Mouse (Mus musculus) midbrain, embryonic 12.5 days (tissue): ENCODE measurements around the gene Fhdc1. TPM values are rescaled to one million over a fixed set of nuclear protein-coding genes. Genes with fewer than 3 reads are reported as not detected.

ENCODE experiments used
- ATAC-seq: fragments of 200-750 bp; cut with Nextera tagmentation; 2 replicates; pipeline ENCODE4 v1.8.0; 2017; ENCODE audit warnings: low read depth, moderate TSS enrichment, moderate library complexity; ENCODE audit not compliant: low FRiP score
- H3K27ac ChIP-seq: fragments of 300-500 bp; sonication (generic); replicated peaks from 2 replicates; pipeline ENCODE4 v1.5.1; 2016; ENCODE audit warnings: mild to moderate bottlenecking
- H3K27me3 ChIP-seq: fragments of 300-500 bp; sonication (generic); 2 replicates; pipeline ENCODE4 v1.6.1; 2016; ENCODE audit warnings: mild to moderate bottlenecking
- H3K36me3 ChIP-seq: fragments of 300-500 bp; sonication (generic); 2 replicates; pipeline ENCODE4 v1.6.1; 2016
- H3K4me1 ChIP-seq: fragments of 300-500 bp; sonication (generic); 2 replicates; pipeline ENCODE4 v1.6.1; 2016
- H3K4me2 ChIP-seq: fragments of 300-500 bp; sonication (generic); replicated peaks from 2 replicates; pipeline ENCODE4 v1.6.1; 2016; ENCODE audit warnings: mild to moderate bottlenecking, moderate library complexity
- H3K4me3 ChIP-seq: fragments of 300-500 bp; sonication (generic); 2 replicates; pipeline ENCODE4 v1.5.1; 2016; ENCODE audit warnings: mild to moderate bottlenecking
- H3K9ac ChIP-seq: fragments of 300-500 bp; sonication (generic); replicated peaks from 2 replicates; pipeline ENCODE4 v1.6.1; 2016; ENCODE audit warnings: mild to moderate bottlenecking, moderate library complexity
- H3K9me3 ChIP-seq: fragments of 300-500 bp; sonication (generic); 2 replicates; pipeline ENCODE4 v1.6.1; 2016; ENCODE audit warnings: mild to moderate bottlenecking
- WGBS: fragments of 180-500 bp; shearing (Covaris S2); methylation state at CpG from one replicate; pipeline ENCODE4 v1.1.7; 2016; 5-methylcytosine and 5-hydroxymethylcytosine counted together
- polyA plus RNA-seq: library from polyadenylated mRNA; unstranded; fragments of >200 nt; fragmentation: Nextera tagmentation; extraction: Ambion mirVana; gene quantifications from 2 replicates; pipeline ENCODE4 v1.2.1, GENCODE M21; 2016

The Fhdc1 gene
- polyA plus RNA-seq, 1 experiment from 2014 or later, result 4.9 TPM

- Histone ChIP-seq H3K27me3 (peaks cover 26% of the 10 kb centered on the region), H3K27ac (no peak overlapping the region), H3K9me3 (no peaks in the 10 kb centered on the region), H3K9ac (no peak overlapping the region), H3K36me3 (no peaks in the 10 kb centered on the region), H3K4me2 (no peak overlapping the region), H3K4me1 (peaks cover 7% of the 10 kb centered on the region), H3K4me3 (no peak overlapping the region)
- no peak for ATAC-seq
- 69% methylated on average over 3 of the region's 3 CpGs for WGBS
These were observed 7.7 kb downstream of the Fhdc1 start for GRCm38 (mm10) chr3:84472527-84472926.

- Histone ChIP-seq H3K27ac (no peak overlapping the region), H3K36me3 (no peaks in the 10 kb centered on the region), H3K9ac (no peak overlapping the region), H3K4me1 (peaks cover 7% of the 10 kb centered on the region), H3K4me3 (no peak overlapping the region), H3K9me3 (no peaks in the 10 kb centered on the region), H3K4me2 (no peak overlapping the region), H3K27me3 (peaks cover 12% of the 10 kb centered on the region)
- 92% methylated on average over 4 of the region's 4 CpGs for WGBS
- no peak for ATAC-seq
These were observed 9.1 kb downstream of the Fhdc1 start for GRCm38 (mm10) chr3:84471146-84471545.

DNA sequence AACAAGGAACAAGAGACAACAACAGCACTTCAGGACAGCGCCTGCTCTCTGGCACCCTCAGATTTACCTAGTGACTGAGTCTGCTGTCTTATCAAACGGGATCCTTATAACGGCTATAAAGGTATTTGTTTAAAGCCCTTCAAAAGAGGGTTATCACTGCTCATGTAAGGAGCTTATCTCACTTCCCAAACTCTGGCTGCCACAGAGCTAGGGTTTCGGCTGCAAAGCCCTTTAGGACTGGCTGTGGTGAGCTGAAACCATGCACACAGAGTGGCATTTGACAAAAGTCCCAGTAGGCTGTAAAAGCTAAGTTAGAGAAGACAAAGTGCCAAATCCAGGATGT lies 12.1 kb downstream of the Fhdc1 start:
- H3K4me2 ChIP-seq, result no peak overlapping the region
- no peak overlapping the region for H3K27ac ChIP-seq
- no peaks in the 10 kb centered on the region for H3K9me3 ChIP-seq
- H3K36me3 ChIP-seq, result no peaks in the 10 kb centered on the region
- H3K4me1 ChIP-seq, result peaks cover 7% of the 10 kb centered on the region
- no peak overlapping the region for H3K4me3 ChIP-seq
- no peak overlapping the region for H3K9ac ChIP-seq
- 13% methylated on average over 4 of the region's 4 CpGs for WGBS
- no peaks in the 10 kb centered on the region for H3K27me3 ChIP-seq
- ATAC-seq, result no peak

- H3K27ac ChIP-seq, result no peak overlapping the region
- 0 out of 2 replicates have a peak, but pooled peaks have one; percentile 58 for ATAC-seq
- H3K9me3 ChIP-seq, result no peaks in the 10 kb centered on the region
- H3K4me3 ChIP-seq, result no peak overlapping the region
- H3K4me1 ChIP-seq, result peaks cover 1% of the 10 kb centered on the region
- no peaks in the 10 kb centered on the region for H3K36me3 ChIP-seq
- no peaks in the 10 kb centered on the region for H3K27me3 ChIP-seq
- WGBS, result 62% methylated on average over 10 of the region's 10 CpGs
- H3K9ac ChIP-seq, result no peak overlapping the region
- H3K4me2 ChIP-seq, result no peak overlapping the region
These were observed 12.7 kb downstream of the Fhdc1 start for GRCm38 (mm10) chr3:84467419-84468110.

DNA sequence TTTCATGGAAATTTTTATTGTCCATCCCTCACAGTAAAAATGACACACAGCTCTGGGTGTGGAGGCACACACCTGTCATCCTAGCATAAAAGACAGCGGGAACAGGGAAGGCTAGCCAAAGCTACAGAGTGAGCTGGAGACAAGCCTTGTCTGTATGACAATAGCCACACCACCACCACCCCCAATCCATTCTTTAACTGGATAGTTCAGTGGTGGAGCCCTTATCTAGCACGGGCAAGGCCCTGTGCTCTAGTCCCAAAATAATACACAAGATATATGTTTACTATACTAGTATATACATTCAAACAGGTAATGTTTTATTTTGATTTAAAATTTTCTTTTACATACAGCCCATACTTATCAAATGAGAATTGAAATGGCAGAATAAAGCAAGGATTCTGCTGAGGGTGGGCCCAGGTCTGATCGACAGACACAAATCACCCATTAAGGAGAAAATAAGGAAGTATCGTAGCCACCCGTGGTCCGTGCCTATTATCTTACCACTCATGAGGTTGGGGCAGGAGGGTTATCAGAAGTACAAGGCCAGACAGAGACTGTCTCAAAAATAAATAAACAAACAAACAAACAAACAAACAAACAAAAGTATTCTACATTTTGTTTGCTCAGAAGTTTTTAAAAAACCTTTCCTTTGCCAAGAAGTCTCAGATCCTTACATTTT lies 14.3 kb downstream of the Fhdc1 start:
- no peak overlapping the region for H3K4me2 ChIP-seq
- no peak overlapping the region for H3K27ac ChIP-seq
- H3K9ac ChIP-seq, result no peak overlapping the region
- no peak overlapping the region for H3K4me3 ChIP-seq
- peaks cover 15% of the 10 kb centered on the region for H3K4me1 ChIP-seq
- no peaks in the 10 kb centered on the region; the same call in 1 of the 2 replicates for H3K27me3 ChIP-seq
- no peak for ATAC-seq
- H3K36me3 ChIP-seq, result no peaks in the 10 kb centered on the region
- 75% methylated on average over 6 of the region's 6 CpGs for WGBS
- H3K9me3 ChIP-seq, result no peaks in the 10 kb centered on the region

- H3K27ac ChIP-seq, result no peak overlapping the region
- H3K4me2 ChIP-seq, result no peak overlapping the region
- H3K9ac ChIP-seq, result no peak overlapping the region
- 32% methylated on average over 2 of the region's 4 CpGs for WGBS
- H3K36me3 ChIP-seq, result no peaks in the 10 kb centered on the region
- no peaks in the 10 kb centered on the region for H3K9me3 ChIP-seq
- peak; percentile 62; the same call in 1 of the 2 replicates for ATAC-seq
- no peaks in the 10 kb centered on the region; the same call in 1 of the 2 replicates for H3K27me3 ChIP-seq
- H3K4me1 ChIP-seq, result peaks cover 23% of the 10 kb centered on the region
- H3K4me3 ChIP-seq, result no peak overlapping the region
These were observed 18.5 kb downstream of the Fhdc1 start for GRCm38 (mm10) chr3:84461687-84462086.

DNA sequence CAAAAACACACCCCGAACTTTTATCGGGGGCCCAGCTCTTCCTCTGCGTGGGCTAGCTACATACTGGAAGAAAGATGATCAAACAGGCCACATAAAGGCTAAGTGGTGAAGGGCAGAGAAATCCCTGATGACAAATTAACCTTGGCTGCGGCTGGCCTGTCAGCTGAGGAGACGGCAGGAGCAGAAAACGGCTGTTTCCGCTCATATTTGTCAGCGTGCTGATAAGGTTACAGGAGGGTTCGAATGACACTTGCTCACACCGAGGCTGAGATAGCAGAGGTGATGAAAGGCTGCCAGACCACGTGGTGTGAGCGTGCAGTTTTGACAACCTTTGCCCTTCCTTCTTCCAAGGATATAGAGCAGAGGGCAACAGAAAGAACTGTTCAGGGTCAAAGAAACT lies 19.3 kb downstream of the Fhdc1 start:
- 0 out of 2 replicates have a peak overlapping the region, but pooled peaks have one; percentile 7 for H3K27ac ChIP-seq
- H3K9ac ChIP-seq, result peak overlapping the region; percentile 31; the same call in 1 of the 2 replicates
- no peak for ATAC-seq
- H3K4me1 ChIP-seq, result peaks cover 25% of the 10 kb centered on the region
- 42% methylated on average over 12 of the region's 12 CpGs for WGBS
- no peaks in the 10 kb centered on the region; the same call in 1 of the 2 replicates for H3K27me3 ChIP-seq
- H3K4me3 ChIP-seq, result no peak overlapping the region
- no peaks in the 10 kb centered on the region for H3K9me3 ChIP-seq
- no peaks in the 10 kb centered on the region for H3K36me3 ChIP-seq
- H3K4me2 ChIP-seq, result no peak overlapping the region

DNA sequence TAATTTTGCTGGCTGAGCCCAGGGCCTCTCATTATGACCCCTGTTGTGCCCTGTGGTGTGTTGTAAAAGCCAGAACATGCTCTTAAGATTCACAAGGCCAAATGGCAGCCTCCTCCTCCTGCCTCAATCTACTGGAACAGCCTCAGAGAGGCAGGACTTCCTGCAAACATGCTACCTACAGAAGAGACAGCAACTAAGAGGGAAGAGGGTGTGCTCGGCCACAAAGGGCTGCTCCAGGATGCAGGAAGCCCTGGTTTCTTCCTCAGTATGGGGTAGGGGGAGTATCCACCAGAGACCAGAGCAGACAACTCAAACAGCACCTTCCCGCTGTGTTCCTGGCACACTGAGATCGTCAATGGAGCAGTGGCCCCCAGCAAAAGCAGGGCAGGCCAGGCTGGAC lies 19.7 kb downstream of the Fhdc1 start:
- H3K4me1 ChIP-seq, result peaks cover 25% of the 10 kb centered on the region
- WGBS, result 40% methylated on average over 3 of the region's 3 CpGs
- H3K9ac ChIP-seq, result peak overlapping the region; percentile 31; the same call in 1 of the 2 replicates
- H3K36me3 ChIP-seq, result no peaks in the 10 kb centered on the region
- no peak overlapping the region for H3K4me2 ChIP-seq
- no peaks in the 10 kb centered on the region; the same call in 1 of the 2 replicates for H3K27me3 ChIP-seq
- ATAC-seq, result no peak
- H3K27ac ChIP-seq, result 0 out of 2 replicates have a peak overlapping the region, but pooled peaks have one; percentile 7
- no peaks in the 10 kb centered on the region for H3K9me3 ChIP-seq
- no peak overlapping the region for H3K4me3 ChIP-seq

DNA sequence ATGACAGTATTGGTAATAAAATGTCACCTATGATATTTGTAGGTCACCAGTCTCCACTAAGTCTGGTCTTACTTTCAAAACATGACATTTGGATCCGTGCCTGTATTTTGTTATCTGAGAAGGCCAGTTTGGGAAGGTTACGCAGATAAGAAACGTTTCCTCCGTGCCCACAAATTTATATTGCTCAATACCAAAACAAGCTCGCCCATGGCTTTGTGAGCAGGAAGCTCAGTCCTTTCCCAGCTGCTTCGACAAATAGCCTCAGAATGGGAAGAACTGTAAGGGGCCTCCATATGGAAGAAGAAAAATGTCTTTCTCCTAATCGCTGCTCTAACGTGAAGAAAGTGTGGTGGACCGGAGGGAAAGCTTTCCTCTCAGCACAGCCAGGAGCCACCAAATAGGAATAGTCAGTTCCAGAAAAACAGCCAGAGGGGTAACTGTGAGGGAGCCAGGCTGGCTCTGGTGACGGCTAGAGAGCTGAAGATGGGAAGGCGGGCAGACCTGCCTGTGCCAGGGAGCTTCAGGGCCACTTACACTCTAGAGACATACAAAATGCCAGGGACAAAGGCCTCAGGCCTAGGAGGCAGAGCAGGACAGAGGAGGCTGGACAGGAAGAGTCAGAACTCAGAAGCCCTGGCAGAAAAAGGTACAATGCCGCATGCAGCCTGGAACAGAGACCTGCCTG lies 24.4 kb downstream of the Fhdc1 start:
- Histone ChIP-seq H3K27ac (no peak overlapping the region), H3K4me2 (no peak overlapping the region)

GRCm38 (mm10) chr3:84450651-84451050 lies 29.6 kb downstream of the Fhdc1 start:
- H3K9me3 ChIP-seq, result no peaks in the 10 kb centered on the region
- peaks cover 9% of the 10 kb centered on the region; the same call in 1 of the 2 replicates for H3K27me3 ChIP-seq
- no peak overlapping the region for H3K4me3 ChIP-seq
- H3K4me2 ChIP-seq, result no peak overlapping the region
- H3K4me1 ChIP-seq, result peaks cover 11% of the 10 kb centered on the region
- ATAC-seq, result no peak
- no peak overlapping the region for H3K27ac ChIP-seq
- H3K9ac ChIP-seq, result no peak overlapping the region
- no peaks in the 10 kb centered on the region for H3K36me3 ChIP-seq
- WGBS, result 49% methylated on average over 3 of the region's 3 CpGs

More for the DNA sequence above, 24.4 kb downstream of the Fhdc1 start:
- 84% methylated on average over 12 of the region's 12 CpGs for WGBS
- Histone ChIP-seq H3K4me3 (no peak overlapping the region), H3K9me3 (no peaks in the 10 kb centered on the region), H3K9ac (no peak overlapping the region), H3K36me3 (no peaks in the 10 kb centered on the region), H3K27me3 (no peaks in the 10 kb centered on the region), H3K4me1 (peaks cover 15% of the 10 kb centered on the region)
- no peak for ATAC-seq

DNA sequence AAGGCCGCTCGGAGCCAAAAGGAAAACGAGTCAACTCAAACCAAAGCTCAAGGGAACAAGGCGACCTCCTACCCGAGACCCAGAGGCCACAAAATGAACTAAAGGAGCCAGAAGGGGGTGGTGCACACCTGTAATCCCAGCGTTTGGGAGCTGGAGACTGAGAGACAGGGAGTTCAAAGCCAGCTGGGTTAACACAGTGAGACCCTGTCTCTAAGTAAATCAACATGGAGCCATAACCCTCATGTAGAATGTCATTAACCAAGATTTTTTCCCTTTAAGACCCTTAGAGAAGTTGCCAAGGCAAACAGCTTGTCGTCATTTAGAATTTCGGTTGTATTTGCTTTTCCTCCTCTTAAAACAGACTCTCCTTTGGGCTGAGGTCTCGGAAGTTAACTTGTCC lies 31.2 kb downstream of the Fhdc1 start:
- H3K9me3 ChIP-seq, result no peaks in the 10 kb centered on the region
- peaks cover 9% of the 10 kb centered on the region; the same call in 1 of the 2 replicates for H3K27me3 ChIP-seq
- WGBS, result 83% methylated on average over 9 of the region's 9 CpGs
- no peak overlapping the region for H3K9ac ChIP-seq
- H3K36me3 ChIP-seq, result no peaks in the 10 kb centered on the region
- H3K4me3 ChIP-seq, result no peak overlapping the region
- peaks cover 11% of the 10 kb centered on the region for H3K4me1 ChIP-seq
- H3K4me2 ChIP-seq, result no peak overlapping the region
- no peak overlapping the region for H3K27ac ChIP-seq
- ATAC-seq, result no peak

GRCm38 (mm10) chr3:84447803-84448202 lies 32.4 kb downstream of the Fhdc1 start:
- no peak overlapping the region for H3K9ac ChIP-seq
- no peak for ATAC-seq
- H3K4me1 ChIP-seq, result peaks cover 6% of the 10 kb centered on the region
- no peak overlapping the region for H3K4me2 ChIP-seq
- H3K36me3 ChIP-seq, result no peaks in the 10 kb centered on the region
- no peak overlapping the region for H3K4me3 ChIP-seq
- peaks cover 9% of the 10 kb centered on the region; the same call in 1 of the 2 replicates for H3K27me3 ChIP-seq
- WGBS, result 55% methylated on average over 5 of the region's 5 CpGs
- H3K9me3 ChIP-seq, result no peaks in the 10 kb centered on the region
- H3K27ac ChIP-seq, result no peak overlapping the region
